Mouse (Mus musculus) ES-Bruce4 (cell line): ENCODE results near the gene Map3k10.
A peak's percentile ranks its signal among the peaks of the same experiment; 100 is the strongest.

Source experiments
- CTCF ChIP-seq: IDR thresholded peaks from one replicate; pipeline ENCODE4 v1.8.1; 2011; ENCODE audit warnings: low read depth, low read length
- POLR2A ChIP-seq: IDR thresholded peaks from one replicate; pipeline ENCODE4 v1.8.1; 2011; ENCODE audit warnings: low read length; ENCODE audit not compliant: insufficient read depth

DNA sequence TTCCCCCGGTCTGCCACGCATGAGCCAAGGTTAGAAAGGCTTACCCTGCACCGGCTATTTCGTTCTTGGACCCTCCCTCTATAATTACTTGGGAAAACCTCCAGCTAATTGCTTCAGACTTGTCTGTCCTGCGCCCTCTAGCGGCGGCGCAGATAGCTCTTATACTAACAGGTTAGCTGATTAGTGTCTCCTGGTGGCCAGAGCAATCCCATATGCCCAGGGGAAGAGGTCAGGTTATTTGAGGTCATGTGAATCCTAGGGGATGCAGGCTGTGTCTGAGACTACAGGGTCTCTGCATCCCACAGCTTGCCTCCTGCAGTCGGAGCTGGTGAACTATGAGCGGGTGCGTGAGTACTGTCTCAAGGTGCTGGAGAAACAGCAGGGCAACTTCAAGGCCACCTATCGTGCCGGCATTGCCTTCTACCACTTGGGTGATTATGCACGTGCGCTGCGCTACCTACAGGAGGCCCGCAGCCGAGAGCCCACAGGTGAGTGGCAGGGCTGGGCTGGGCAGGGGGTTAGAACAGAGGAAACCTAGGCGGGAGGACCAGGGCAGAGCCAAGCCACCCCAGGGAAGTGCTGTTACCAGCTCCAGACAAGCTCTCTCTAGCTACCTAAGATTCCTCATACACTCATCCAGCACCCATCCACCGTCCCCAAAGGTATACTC lies 19.7 kb downstream of the Map3k10 start:
- TF ChIP-seq POLR2A, result no peak
- peak; percentile 54 for TF ChIP-seq CTCF
